Mouse (Mus musculus): ENCODE results near the gene Tipin.

GRCm38 (mm10) chr9:64278665-64279310, 2.6 kb upstream of the Tipin start:
- TF ChIP-seq CTCF (IDR thresholded peaks at IDR 0.05; ENCODE audit: borderline replicate concordance, extremely low read depth, insufficient read depth, insufficient read length): no peak
- no peak for TF ChIP-seq POLR2A (IDR thresholded peaks at IDR 0.05; ENCODE audit: borderline replicate concordance, extremely low read depth, insufficient read depth, insufficient read length, poor library complexity, severe bottlenecking)
